Mouse (Mus musculus) embryonic facial prominence, embryonic 15.5 days (tissue): ENCODE data around the gene Lce1g. TPM values are rescaled to one million over a fixed set of nuclear protein-coding genes. Genes with fewer than 3 reads are reported as not detected.

Experiments
- polyA plus RNA-seq: library from polyadenylated mRNA; unstranded; fragments of >200 nt; fragmentation: Nextera tagmentation; extraction: Ambion mirVana; gene quantifications from 2 replicates; pipeline ENCODE4 v1.2.1, GENCODE M21; 2015

Lce1g gene
- polyA plus RNA-seq, 1 experiment from 2014 or later, result 1.8 TPM

Other genes with a start within 250 kb of the Lce1g start
- gene 2310046K23Rik, start 217.8 kb downstream of the Lce1g start, polyA plus RNA-seq, result 5.0 and 5.6 TPM in 2 replicates
- gene Ivl, start 178.6 kb downstream of the Lce1g start, polyA plus RNA-seq, result 11.6 and 13.2 TPM in 2 replicates
- not detected in 2 replicates for gene Smcp, start 163.3 kb downstream of the Lce1g start, polyA plus RNA-seq
- gene 2210017I01Rik, start 144.8 kb downstream of the Lce1g start, polyA plus RNA-seq, result 0.89 and 1.1 TPM in 2 replicates
- gene Lce6a, start 130.7 kb downstream of the Lce1g start, polyA plus RNA-seq, result 7.3 TPM in 2 replicates
- 6.2 and 8.1 TPM in 2 replicates for gene Lce1a1, start 104.0 kb downstream of the Lce1g start, polyA plus RNA-seq
- gene Lce1b, start 95.4 kb downstream of the Lce1g start, polyA plus RNA-seq, result 2.0 and 2.4 TPM in 2 replicates
- 8.7 and 11.9 TPM in 2 replicates for gene Lce1a2, start 82.0 kb downstream of the Lce1g start, polyA plus RNA-seq
- 4.5 and 8.4 TPM in 2 replicates for gene Lce1c, start 73.1 kb downstream of the Lce1g start, polyA plus RNA-seq
- gene Lce1d, start 65.1 kb downstream of the Lce1g start, polyA plus RNA-seq, result 2.1 and 3.6 TPM in 2 replicates
- 1.0 and 2.4 TPM in 2 replicates for gene Lce1e, start 43.3 kb downstream of the Lce1g start, polyA plus RNA-seq
- gene Lce1f, start 32.0 kb downstream of the Lce1g start, polyA plus RNA-seq, result 1.5 and 3.7 TPM in 2 replicates
- gene Gm38119, start 13.2 kb downstream of the Lce1g start, polyA plus RNA-seq, result not detected in 2 replicates
- gene Lce1h, start 12.7 kb upstream of the Lce1g start, polyA plus RNA-seq, result 1.4 and 3.7 TPM in 2 replicates
- 2.4 and 7.3 TPM in 2 replicates for gene Lce1i, start 26.6 kb upstream of the Lce1g start, polyA plus RNA-seq
- 0.74 and 1.5 TPM in 2 replicates for gene Lce1j, start 38.2 kb upstream of the Lce1g start, polyA plus RNA-seq
- gene Lce1k, start 55.6 kb upstream of the Lce1g start, polyA plus RNA-seq, result 0.28 and 2.4 TPM in 2 replicates
- gene Kprp, start 74.9 kb upstream of the Lce1g start, polyA plus RNA-seq, result 1.9 and 6.5 TPM in 2 replicates
- 0.45 and 2.5 TPM in 2 replicates for gene Lce1l, start 98.9 kb upstream of the Lce1g start, polyA plus RNA-seq
- gene 2310050C09Rik, start 117.9 kb upstream of the Lce1g start, polyA plus RNA-seq, result 0.25 and 0.46 TPM in 2 replicates
- gene Lce3a, start 173.9 kb upstream of the Lce1g start, polyA plus RNA-seq, result 29.8 and 90.3 TPM in 2 replicates
- 7.3 and 33.8 TPM in 2 replicates for gene Lce3b, start 180.6 kb upstream of the Lce1g start, polyA plus RNA-seq
- gene Lce3c, start 192.1 kb upstream of the Lce1g start, polyA plus RNA-seq, result 15.4 and 56.9 TPM in 2 replicates
- gene Lce3d, start 205.1 kb upstream of the Lce1g start, polyA plus RNA-seq, result 2.3 and 5.7 TPM in 2 replicates
- gene Lce3e, start 214.7 kb upstream of the Lce1g start, polyA plus RNA-seq, result 12.5 and 39.4 TPM in 2 replicates
- 81.7 and 147 TPM in 2 replicates for gene Lce3f, start 239.9 kb upstream of the Lce1g start, polyA plus RNA-seq